Mouse (Mus musculus): ENCODE results near the gene Zfp958. TPM values are rescaled to one million over a fixed set of nuclear protein-coding genes. Genes with fewer than 3 reads are reported as not detected.
A peak's percentile ranks its signal among the peaks of the same experiment; 100 is the strongest.

Zfp958 gene
- polyA plus RNA-seq, 1 experiment = not detected

DNA sequence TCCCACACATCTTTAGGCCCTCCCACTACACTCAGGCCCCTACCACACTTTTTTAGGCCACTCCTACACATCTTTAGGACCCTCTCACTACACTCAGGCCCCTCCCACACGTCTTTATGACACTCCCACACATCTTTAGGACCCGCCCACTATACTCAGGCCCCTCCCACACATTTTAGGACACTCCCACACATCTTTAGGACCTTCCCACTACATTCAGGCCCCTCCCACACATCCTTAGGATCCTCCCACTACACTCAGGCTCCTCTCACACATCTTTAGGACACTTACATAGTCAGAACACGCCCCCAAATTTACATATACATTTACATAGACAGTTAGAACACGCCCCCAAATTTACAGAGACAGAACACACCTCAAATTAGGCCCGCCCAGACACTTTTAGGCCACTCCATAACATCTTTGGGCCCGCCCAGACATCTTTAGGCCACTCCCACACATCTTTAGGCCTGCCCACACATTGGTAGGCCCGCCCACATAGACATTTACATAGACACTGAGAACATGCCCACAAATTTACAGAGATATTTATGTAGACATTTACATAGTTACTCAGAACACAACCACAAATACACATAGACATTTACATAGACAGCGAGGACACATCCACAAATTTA is 66.1 kb downstream of the Zfp958 start:
- H3K4me3 ChIP-seq (ENCODE audit: insufficient read depth, low read depth, low read length) = peak overlapping the region; percentile 64; the same call in 1 of the 2 replicates
- 79% methylated on average over 8 of the region's 8 CpGs for WGBS
- TF ChIP-seq CTCF (IDR thresholded peaks at IDR 0.05; ENCODE audit: insufficient read depth, low read depth, low read length) (no peak), POLR2A (IDR thresholded peaks at IDR 0.05; ENCODE audit: insufficient read depth, low read depth, low read length) (no peak)
- no peak overlapping the region for H3K27ac ChIP-seq (ENCODE audit: insufficient read depth, low read depth, low read length)
- peaks cover 4% of the 10 kb centered on the region; the same call in 1 of the 2 replicates for H3K4me1 ChIP-seq (ENCODE audit: control insufficient read depth, insufficient read depth, low read length)

DNA sequence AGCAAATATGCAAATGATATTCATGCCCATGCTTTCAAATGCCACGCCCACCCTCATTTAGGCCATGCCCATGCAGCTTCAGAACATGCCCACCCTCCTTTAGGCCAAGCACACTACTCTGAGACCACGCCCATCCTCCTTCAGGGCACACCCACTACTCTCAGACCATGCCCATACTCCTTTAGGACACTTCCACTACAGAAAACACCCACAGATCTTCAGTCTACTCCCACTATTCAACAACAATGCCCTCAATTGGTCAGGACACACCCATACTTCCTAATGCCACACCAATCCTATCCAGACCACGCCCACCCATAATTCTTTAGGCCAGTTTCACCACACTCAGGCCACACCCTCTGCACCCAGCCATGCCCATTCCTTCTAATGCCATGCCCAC is 66.8 kb downstream of the Zfp958 start:
- peaks cover 4% of the 10 kb centered on the region; the same call in 1 of the 2 replicates for H3K4me1 ChIP-seq (ENCODE audit: control insufficient read depth, insufficient read depth, low read length)
- H3K27ac ChIP-seq (ENCODE audit: insufficient read depth, low read depth, low read length) = no peak overlapping the region
- TF ChIP-seq CTCF (IDR thresholded peaks at IDR 0.05; ENCODE audit: insufficient read depth, low read depth, low read length) = no peak
- TF ChIP-seq POLR2A (IDR thresholded peaks at IDR 0.05; ENCODE audit: insufficient read depth, low read depth, low read length) = no peak
- H3K4me3 ChIP-seq (ENCODE audit: insufficient read depth, low read depth, low read length) = no peak overlapping the region
- WGBS = 95% methylated on average over 3 of the region's 3 CpGs

Other genes with a start within 250 kb of the Zfp958 start
- not detected in 2 replicates for gene Cers4, start 120.1 kb upstream of the Zfp958 start, polyA plus RNA-seq (2012; ENCODE audit: insufficient read depth, insufficient read length, low replicate concordance, missing spikeins)
- gene Shcbp1, start 166.4 kb downstream of the Zfp958 start, polyA plus RNA-seq (2012; ENCODE audit: insufficient read depth, insufficient read length, low replicate concordance, missing spikeins) = not detected in 2 replicates

All from olfactory bulb, adult 2 months (tissue).